ENCODE assay signal across 22 mouse cellular contexts in the genomic region with DNA sequence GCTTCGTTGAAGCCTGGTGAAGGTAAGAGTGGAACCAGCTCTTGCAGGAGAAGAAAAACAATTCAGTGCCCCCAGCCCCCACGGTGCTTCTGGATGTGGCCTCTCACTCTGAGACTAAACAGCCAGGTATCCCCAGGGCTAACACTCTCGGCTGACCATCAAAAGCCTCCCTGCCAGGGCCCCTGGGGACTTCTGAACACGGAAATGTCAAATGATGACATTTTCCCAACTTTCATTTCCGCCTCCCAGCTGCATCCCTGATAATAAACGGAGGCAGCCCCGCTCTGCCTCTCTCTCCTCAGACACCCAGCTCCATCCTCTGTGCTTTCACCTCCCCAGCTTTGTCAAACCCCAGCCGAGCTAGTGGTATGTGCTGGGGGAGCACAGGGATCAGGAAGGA.
DNase-seq lines count a peak whose midpoint lies in the region; ATAC-seq lines count a peak whose summit lies in the region.
"Had no signal": no experiment of that assay in that cellular context is flagged by ENCODE, and none has a peak within 500 bp of the region (broad histone marks: within the 10 kb centered on the region; RNA-seq: fewer than 3 reads in every experiment).

No protein-coding gene starts in this region.

- H3K4me3 ChIP-seq in forebrain, embryonic 10.5 days, result no peak overlapping the region
- no peak overlapping the region for H3K4me3 ChIP-seq in forebrain, embryonic 15.5 days
- no peak overlapping the region for H3K4me3 ChIP-seq in intestine, embryonic 16.5 days (ENCODE audit: low read length)
- H3K4me3 ChIP-seq in intestine, embryonic 15.5 days (replicated peaks), result no peak overlapping the region
- no peak overlapping the region for H3K4me3 ChIP-seq in midbrain, embryonic 12.5 days
- H3K4me3 ChIP-seq in midbrain, embryonic 11.5 days (ENCODE audit: low read depth, low read length), result no peak overlapping the region
- no peak overlapping the region for H3K4me3 ChIP-seq in neural tube, embryonic 14.5 days (ENCODE audit: low read depth, low read length)
- H3K4me3 ChIP-seq: forebrain, embryonic 12.5 days; limb, embryonic 13.5 days; liver, embryonic 12.5 days; stomach, embryonic 15.5 days had no signal

- no peak for ATAC-seq in forebrain, embryonic 15.5 days (replicated peaks)
- no peak for ATAC-seq in intestine, embryonic 16.5 days
- no peak for ATAC-seq in intestine, embryonic 15.5 days
- ATAC-seq in midbrain, embryonic 12.5 days (ENCODE audit: low FRiP score, low read depth), result no peak
- ATAC-seq in midbrain, embryonic 11.5 days (ENCODE audit: low FRiP score), result no peak
- ATAC-seq in neural tube, embryonic 14.5 days (ENCODE audit: low read depth), result no peak
- ATAC-seq: CD4-positive, CD25-positive, alpha-beta regulatory T cell, adult 4 months; intestine, postnatal 0 days; liver, embryonic 12.5 days had no signal

- WGBS in forebrain, embryonic 10.5 days, result 73% methylated on average over 8 of the region's 8 CpGs
- WGBS in forebrain, embryonic 15.5 days, result 62% methylated on average over 8 of the region's 8 CpGs
- WGBS in intestine, embryonic 16.5 days, result 24% methylated on average over 8 of the region's 8 CpGs
- WGBS in intestine, embryonic 15.5 days, result 31% methylated on average over 8 of the region's 8 CpGs
- 69% methylated on average over 8 of the region's 8 CpGs for WGBS in midbrain, embryonic 12.5 days
- 68% methylated on average over 8 of the region's 8 CpGs for WGBS in midbrain, embryonic 11.5 days
- WGBS in neural tube, embryonic 14.5 days, result 52% methylated on average over 8 of the region's 8 CpGs

- no peak for DNase-seq in forebrain, embryonic 10.5 days (ENCODE audit: extremely low spot score, low spot score)
- DNase-seq in midbrain, embryonic 11.5 days (ENCODE audit: low spot score, missing footprints), result no peak
- no peak for DNase-seq in right cerebral cortex, postnatal 25 days
- DNase-seq: cerebellum, adult 11-12 months; cerebellum, postnatal 10 days; kidney, postnatal 4 days; layer of hippocampus, adult 9-11 months; lung, adult 18-20 months; lung, postnatal 10 days; right cerebral cortex, postnatal 4 days; thymus, postnatal 25 days had no signal

- 0 out of 2 replicates have a peak overlapping the region, but pooled peaks have one; percentile 40 for H3K27ac ChIP-seq in forebrain, embryonic 10.5 days
- no peak overlapping the region for H3K27ac ChIP-seq in forebrain, embryonic 15.5 days (replicated peaks)
- no peak overlapping the region for H3K27ac ChIP-seq in intestine, embryonic 16.5 days (ENCODE audit: low read length)
- H3K27ac ChIP-seq in intestine, embryonic 15.5 days, result no peak overlapping the region
- H3K27ac ChIP-seq in midbrain, embryonic 12.5 days (replicated peaks), result peak overlapping the region; percentile 35; the same call in 1 of the 2 replicates
- no peak overlapping the region for H3K27ac ChIP-seq in midbrain, embryonic 11.5 days (ENCODE audit: low read depth, low read length)
- no peak overlapping the region for H3K27ac ChIP-seq in neural tube, embryonic 14.5 days (ENCODE audit: low read depth, low read length)
- H3K27ac ChIP-seq: forebrain, embryonic 12.5 days; limb, embryonic 13.5 days; liver, embryonic 12.5 days; stomach, embryonic 15.5 days had no signal

- H3K4me1 ChIP-seq in forebrain, embryonic 10.5 days, result peaks cover 43% of the 10 kb centered on the region
- H3K4me1 ChIP-seq in forebrain, embryonic 15.5 days, result peaks cover 14% of the 10 kb centered on the region
- peaks cover 17% of the 10 kb centered on the region for H3K4me1 ChIP-seq in intestine, embryonic 16.5 days (ENCODE audit: control insufficient read depth, insufficient read depth, low read length)
- H3K4me1 ChIP-seq in intestine, embryonic 15.5 days (replicated peaks), result peaks cover 18% of the 10 kb centered on the region
- H3K4me1 ChIP-seq in midbrain, embryonic 12.5 days, result peaks cover 37% of the 10 kb centered on the region
- peaks cover 14% of the 10 kb centered on the region for H3K4me1 ChIP-seq in midbrain, embryonic 11.5 days (ENCODE audit: control insufficient read depth, insufficient read depth, low read length)
- H3K4me1 ChIP-seq in neural tube, embryonic 14.5 days (ENCODE audit: control insufficient read depth, insufficient read depth, low read length), result peaks cover 15% of the 10 kb centered on the region

- no peak overlapping the region for H3K9ac ChIP-seq in forebrain, embryonic 15.5 days (replicated peaks)
- H3K9ac ChIP-seq in intestine, embryonic 16.5 days (ENCODE audit: low read depth, low read length), result 0 out of 2 replicates have a peak overlapping the region, but pooled peaks have one; percentile 8
- no peak overlapping the region for H3K9ac ChIP-seq in intestine, embryonic 15.5 days
- no peak overlapping the region for H3K9ac ChIP-seq in midbrain, embryonic 12.5 days (replicated peaks)
- no peak overlapping the region for H3K9ac ChIP-seq in midbrain, embryonic 11.5 days (ENCODE audit: low read length)
- H3K9ac ChIP-seq in neural tube, embryonic 14.5 days (replicated peaks; ENCODE audit: low read depth, low read length), result 0 out of 2 replicates have a peak overlapping the region, but pooled peaks have one; percentile 11
- H3K9ac ChIP-seq: forebrain, embryonic 12.5 days; limb, embryonic 13.5 days; liver, embryonic 12.5 days; stomach, embryonic 15.5 days had no signal

- no peaks in the 10 kb centered on the region for H3K9me3 ChIP-seq in forebrain, embryonic 10.5 days
- H3K9me3 ChIP-seq in forebrain, embryonic 15.5 days, result no peaks in the 10 kb centered on the region
- no peaks in the 10 kb centered on the region for H3K9me3 ChIP-seq in intestine, embryonic 16.5 days (ENCODE audit: control insufficient read depth, low read length)
- no peaks in the 10 kb centered on the region for H3K9me3 ChIP-seq in intestine, embryonic 15.5 days
- H3K9me3 ChIP-seq in midbrain, embryonic 12.5 days, result no peaks in the 10 kb centered on the region
- H3K9me3 ChIP-seq in midbrain, embryonic 11.5 days (ENCODE audit: control insufficient read depth, low read length), result no peaks in the 10 kb centered on the region
- H3K9me3 ChIP-seq in neural tube, embryonic 14.5 days (ENCODE audit: control insufficient read depth, low read length), result no peaks in the 10 kb centered on the region
- H3K9me3 ChIP-seq: forebrain, embryonic 12.5 days; limb, embryonic 13.5 days; liver, embryonic 12.5 days; stomach, embryonic 15.5 days had no signal

- H3K36me3 ChIP-seq in forebrain, embryonic 10.5 days (replicated peaks), result peaks cover 20% of the 10 kb centered on the region
- no peaks in the 10 kb centered on the region for H3K36me3 ChIP-seq in forebrain, embryonic 15.5 days
- no peaks in the 10 kb centered on the region for H3K36me3 ChIP-seq in intestine, embryonic 16.5 days (ENCODE audit: control insufficient read depth, insufficient read depth, low read length)
- no peaks in the 10 kb centered on the region for H3K36me3 ChIP-seq in intestine, embryonic 15.5 days
- H3K36me3 ChIP-seq in midbrain, embryonic 12.5 days, result 0 out of 2 replicates have a peak, but pooled peaks cover 2% of the 10 kb centered on the region
- H3K36me3 ChIP-seq in midbrain, embryonic 11.5 days (ENCODE audit: control insufficient read depth, insufficient read depth, low read length), result no peaks in the 10 kb centered on the region
- H3K36me3 ChIP-seq in neural tube, embryonic 14.5 days (ENCODE audit: control insufficient read depth, insufficient read depth, low read length), result no peaks in the 10 kb centered on the region
- H3K36me3 ChIP-seq: stomach, embryonic 15.5 days had no signal

- no peak overlapping the region for H3K4me2 ChIP-seq in forebrain, embryonic 15.5 days (replicated peaks)
- no peak overlapping the region for H3K4me2 ChIP-seq in intestine, embryonic 16.5 days (ENCODE audit: low read depth, low read length)
- H3K4me2 ChIP-seq in intestine, embryonic 15.5 days (replicated peaks), result no peak overlapping the region
- H3K4me2 ChIP-seq in midbrain, embryonic 12.5 days (replicated peaks), result no peak overlapping the region
- no peak overlapping the region for H3K4me2 ChIP-seq in midbrain, embryonic 11.5 days
- no peak overlapping the region for H3K4me2 ChIP-seq in neural tube, embryonic 14.5 days (ENCODE audit: low read depth, low read length)
- H3K4me2 ChIP-seq: forebrain, embryonic 12.5 days; limb, embryonic 13.5 days; liver, embryonic 12.5 days; stomach, embryonic 15.5 days had no signal

- H3K27me3 ChIP-seq in forebrain, embryonic 10.5 days (ENCODE audit: poor library complexity, severe bottlenecking), result no peaks in the 10 kb centered on the region
- H3K27me3 ChIP-seq in forebrain, embryonic 15.5 days, result no peaks in the 10 kb centered on the region
- no peaks in the 10 kb centered on the region for H3K27me3 ChIP-seq in intestine, embryonic 16.5 days (replicated peaks; ENCODE audit: control insufficient read depth, insufficient read depth, low read length)
- H3K27me3 ChIP-seq in intestine, embryonic 15.5 days (replicated peaks), result no peaks in the 10 kb centered on the region
- no peaks in the 10 kb centered on the region for H3K27me3 ChIP-seq in midbrain, embryonic 12.5 days
- H3K27me3 ChIP-seq in midbrain, embryonic 11.5 days (ENCODE audit: control insufficient read depth, insufficient read depth, low read length), result no peaks in the 10 kb centered on the region
- H3K27me3 ChIP-seq in neural tube, embryonic 14.5 days (ENCODE audit: control insufficient read depth, insufficient read depth, low read length), result no peaks in the 10 kb centered on the region
- H3K27me3 ChIP-seq: forebrain, embryonic 12.5 days; limb, embryonic 13.5 days; liver, embryonic 12.5 days; stomach, embryonic 15.5 days had no signal

Comparison
In these comparisons a context has a peak if more than half of its experiments do, and no peak if none do; other contexts are left out.
1. H3K27ac ChIP-seq: peak in forebrain, embryonic 10.5 days (single experiment) and midbrain, embryonic 12.5 days (single experiment); none in forebrain, embryonic 15.5 days (single experiment), intestine, embryonic 16.5 days (single experiment), intestine, embryonic 15.5 days (single experiment), midbrain, embryonic 11.5 days (single experiment) and neural tube, embryonic 14.5 days (single experiment).
2. H3K9ac ChIP-seq: peak in intestine, embryonic 16.5 days (single experiment) and neural tube, embryonic 14.5 days (single experiment); none in forebrain, embryonic 15.5 days (single experiment), intestine, embryonic 15.5 days (single experiment), midbrain, embryonic 12.5 days (single experiment) and midbrain, embryonic 11.5 days (single experiment).